Mouse (Mus musculus): Measurements from ENCODE around the gene Jdp2. TPM values are rescaled to one million over a fixed set of nuclear protein-coding genes. Genes with fewer than 3 reads are reported as not detected.

Jdp2 gene
- polyA plus RNA-seq, 1 experiment: 7.1 TPM

GRCm38 (mm10) chr12:85625852-85626251 is 27.0 kb downstream of the Jdp2 start:
- no peaks in the 10 kb centered on the region for H3K36me3 ChIP-seq (replicated peaks; ENCODE audit: low read length)
- no peaks in the 10 kb centered on the region for H3K9me3 ChIP-seq
- no peak overlapping the region for H3K4me3 ChIP-seq (replicated peaks)
- peaks cover 81% of the 10 kb centered on the region for H3K27me3 ChIP-seq (replicated peaks)
- H3K4me1 ChIP-seq: peaks cover 36% of the 10 kb centered on the region
- TF ChIP-seq GATA1 (IDR thresholded peaks at IDR 0.05; ENCODE audit: borderline replicate concordance, low read length) (no peak), FLI1 (IDR thresholded peaks at IDR 0.05; ENCODE audit: low read length) (no peak)

- TF ChIP-seq GATA1 (IDR thresholded peaks at IDR 0.05; ENCODE audit: borderline replicate concordance, low read length) (no peak), FLI1 (IDR thresholded peaks at IDR 0.05; ENCODE audit: low read length) (no peak)
Observed at GRCm38 (mm10) chr12:85629661-85630481, 31.0 kb downstream of the Jdp2 start.

GRCm38 (mm10) chr12:85631196-85631595 is 32.4 kb downstream of the Jdp2 start:
- H3K9me3 ChIP-seq: no peaks in the 10 kb centered on the region
- peaks cover 85% of the 10 kb centered on the region for H3K27me3 ChIP-seq (replicated peaks)
- H3K4me1 ChIP-seq: peaks cover 31% of the 10 kb centered on the region
- no peak for TF ChIP-seq GATA1 (IDR thresholded peaks at IDR 0.05; ENCODE audit: borderline replicate concordance, low read length)
- no peak overlapping the region for H3K4me3 ChIP-seq (replicated peaks)
- H3K36me3 ChIP-seq (replicated peaks; ENCODE audit: low read length): no peaks in the 10 kb centered on the region

More at GRCm38 (mm10) chr12:85629661-85630481, 31.0 kb downstream of the Jdp2 start:
- Histone ChIP-seq H3K4me1 (peaks cover 36% of the 10 kb centered on the region), H3K4me3 (replicated peaks) (peak overlapping the region; percentile 35), H3K9me3 (no peaks in the 10 kb centered on the region), H3K36me3 (replicated peaks; ENCODE audit: low read length) (no peaks in the 10 kb centered on the region), H3K27me3 (replicated peaks) (peaks cover 87% of the 10 kb centered on the region)

- H3K9me3 ChIP-seq: no peaks in the 10 kb centered on the region
- no peaks in the 10 kb centered on the region for H3K36me3 ChIP-seq (replicated peaks; ENCODE audit: low read length)
- H3K4me1 ChIP-seq: peaks cover 27% of the 10 kb centered on the region
- no peak for TF ChIP-seq GATA1 (IDR thresholded peaks at IDR 0.05; ENCODE audit: borderline replicate concordance, low read length)
- no peak for TF ChIP-seq FLI1 (IDR thresholded peaks at IDR 0.05; ENCODE audit: low read length)
- peaks cover 82% of the 10 kb centered on the region for H3K27me3 ChIP-seq (replicated peaks)
- H3K4me3 ChIP-seq (replicated peaks): no peak overlapping the region
Observed at GRCm38 (mm10) chr12:85632321-85632720, 33.5 kb downstream of the Jdp2 start.

GRCm38 (mm10) chr12:85637932-85638331 is 39.1 kb downstream of the Jdp2 start:
- Histone ChIP-seq H3K9me3 (no peaks in the 10 kb centered on the region), H3K27me3 (replicated peaks) (peaks cover 56% of the 10 kb centered on the region), H3K36me3 (replicated peaks; ENCODE audit: low read length) (peaks cover 2% of the 10 kb centered on the region), H3K4me1 (peaks cover 48% of the 10 kb centered on the region), H3K4me3 (replicated peaks) (no peak overlapping the region)
- no peak for TF ChIP-seq GATA1 (IDR thresholded peaks at IDR 0.05; ENCODE audit: borderline replicate concordance, low read length)
- TF ChIP-seq FLI1 (IDR thresholded peaks at IDR 0.05; ENCODE audit: low read length): no peak

GRCm38 (mm10) chr12:85638541-85639325 is 39.9 kb downstream of the Jdp2 start:
- Histone ChIP-seq H3K4me1 (peaks cover 56% of the 10 kb centered on the region), H3K36me3 (replicated peaks; ENCODE audit: low read length) (peaks cover 2% of the 10 kb centered on the region), H3K9me3 (no peaks in the 10 kb centered on the region), H3K4me3 (replicated peaks) (no peak overlapping the region), H3K27me3 (replicated peaks) (peaks cover 49% of the 10 kb centered on the region)
- TF ChIP-seq GATA1 (IDR thresholded peaks at IDR 0.05; ENCODE audit: borderline replicate concordance, low read length): no peak
- no peak for TF ChIP-seq FLI1 (IDR thresholded peaks at IDR 0.05; ENCODE audit: low read length)

GRCm38 (mm10) chr12:85639326-85640008 is 40.6 kb downstream of the Jdp2 start:
- TF ChIP-seq FLI1 (IDR thresholded peaks at IDR 0.05; ENCODE audit: low read length): no peak
- TF ChIP-seq GATA1 (IDR thresholded peaks at IDR 0.05; ENCODE audit: borderline replicate concordance, low read length): no peak
- no peaks in the 10 kb centered on the region for H3K9me3 ChIP-seq
- no peak overlapping the region for H3K4me3 ChIP-seq (replicated peaks)
- H3K4me1 ChIP-seq: peaks cover 63% of the 10 kb centered on the region
- peaks cover 2% of the 10 kb centered on the region for H3K36me3 ChIP-seq (replicated peaks; ENCODE audit: low read length)
- peaks cover 45% of the 10 kb centered on the region for H3K27me3 ChIP-seq (replicated peaks)

- H3K9me3 ChIP-seq: no peaks in the 10 kb centered on the region
- H3K36me3 ChIP-seq (replicated peaks; ENCODE audit: low read length): peaks cover 2% of the 10 kb centered on the region
- peaks cover 77% of the 10 kb centered on the region for H3K4me1 ChIP-seq
- peaks cover 43% of the 10 kb centered on the region for H3K27me3 ChIP-seq (replicated peaks)
- TF ChIP-seq GATA1 (IDR thresholded peaks at IDR 0.05; ENCODE audit: borderline replicate concordance, low read length) (no peak; the same call in 2 of the 3 replicates), FLI1 (IDR thresholded peaks at IDR 0.05; ENCODE audit: low read length) (no peak)
- H3K4me3 ChIP-seq (replicated peaks): peak overlapping the region; percentile 33
Observed at GRCm38 (mm10) chr12:85640852-85641563, 42.2 kb downstream of the Jdp2 start.

- H3K4me3 ChIP-seq (replicated peaks): no peak overlapping the region
Observed at GRCm38 (mm10) chr12:85641564-85641931, 42.7 kb downstream of the Jdp2 start.

More at GRCm38 (mm10) chr12:85641564-85641931, 42.7 kb downstream of the Jdp2 start:
- no peaks in the 10 kb centered on the region for H3K9me3 ChIP-seq
- H3K4me1 ChIP-seq: peaks cover 83% of the 10 kb centered on the region
- peaks cover 40% of the 10 kb centered on the region for H3K27me3 ChIP-seq (replicated peaks)
- H3K36me3 ChIP-seq (replicated peaks; ENCODE audit: low read length): peaks cover 2% of the 10 kb centered on the region
- no peak for TF ChIP-seq FLI1 (IDR thresholded peaks at IDR 0.05; ENCODE audit: low read length)
- TF ChIP-seq GATA1 (IDR thresholded peaks at IDR 0.05; ENCODE audit: borderline replicate concordance, low read length): no peak
